Mouse (Mus musculus): ENCODE data around the gene Zcchc24. TPM values are rescaled to one million over a fixed set of nuclear protein-coding genes. Genes with fewer than 3 reads are reported as not detected.
A peak's percentile ranks its signal among the peaks of the same experiment; 100 is the strongest.

Gene Zcchc24
- polyA plus RNA-seq, 1 experiment from 2014 or later = 13.4 TPM

DNA sequence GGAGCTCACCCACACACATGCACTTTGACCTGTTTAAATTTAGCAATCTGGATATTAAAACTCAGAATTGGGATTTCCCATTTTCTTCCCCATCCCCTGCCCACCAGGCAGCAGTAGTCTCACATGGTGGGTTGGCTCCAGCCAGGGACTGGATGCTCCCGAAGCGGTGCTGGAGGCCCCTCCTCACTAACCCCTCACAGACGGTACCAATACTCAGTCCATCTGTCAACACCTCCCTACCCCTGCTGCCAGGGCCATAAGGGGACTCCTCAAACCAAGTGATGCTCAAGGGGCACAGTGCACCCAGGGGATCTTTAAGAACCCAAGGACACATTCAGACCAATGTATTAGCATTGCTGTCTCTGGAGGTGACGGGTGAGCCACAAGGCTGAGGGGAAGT is 58.2 kb downstream of the Zcchc24 start:
- no peak overlapping the region for H3K27ac ChIP-seq (ENCODE audit: low read depth, low read length)
- WGBS = 71% methylated on average over 4 of the region's 4 CpGs
- H3K4me1 ChIP-seq (replicated peaks; ENCODE audit: control insufficient read depth, insufficient read depth, low read length) = no peaks in the 10 kb centered on the region; the same call in 1 of the 2 replicates
- no peaks in the 10 kb centered on the region for H3K27me3 ChIP-seq (ENCODE audit: control insufficient read depth, insufficient read depth, low read length)
- H3K4me2 ChIP-seq (replicated peaks; ENCODE audit: low read depth, low read length) = no peak overlapping the region
- no peaks in the 10 kb centered on the region for H3K36me3 ChIP-seq (ENCODE audit: control insufficient read depth, insufficient read depth, low read length)
- H3K4me3 ChIP-seq (ENCODE audit: low read depth, low read length) = no peak overlapping the region
- no peak for DNase-seq (ENCODE audit: low spot score)
- ATAC-seq (ENCODE audit: low FRiP score) = no peak
- H3K9me3 ChIP-seq (ENCODE audit: control insufficient read depth, low read length) = no peaks in the 10 kb centered on the region
- H3K9ac ChIP-seq (ENCODE audit: low read depth, low read length) = no peak overlapping the region

DNA sequence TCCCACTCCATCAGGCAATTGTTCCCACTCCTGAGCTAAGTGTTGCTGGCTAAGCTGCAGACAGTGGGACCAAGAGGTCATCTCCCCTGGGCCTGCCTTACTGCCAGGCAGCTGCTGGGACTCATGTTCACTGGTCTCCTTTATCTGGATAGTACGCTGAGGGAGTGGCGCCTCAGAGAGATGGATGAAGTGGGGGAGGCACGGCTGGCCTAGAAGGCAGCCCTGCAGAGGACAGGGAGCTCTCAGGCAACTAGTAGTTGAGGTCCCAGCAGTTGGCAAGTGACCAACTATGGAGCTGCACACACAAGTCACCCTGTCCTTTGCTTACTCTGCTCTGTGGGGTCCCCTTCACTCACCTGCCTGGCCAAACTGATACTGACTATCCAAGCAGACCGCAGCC is 58.8 kb downstream of the Zcchc24 start:
- no peak overlapping the region for H3K27ac ChIP-seq (ENCODE audit: low read depth, low read length)
- 71% methylated on average over 4 of the region's 4 CpGs for WGBS
- H3K27me3 ChIP-seq (ENCODE audit: control insufficient read depth, insufficient read depth, low read length) = no peaks in the 10 kb centered on the region
- no peaks in the 10 kb centered on the region; the same call in 1 of the 2 replicates for H3K4me1 ChIP-seq (replicated peaks; ENCODE audit: control insufficient read depth, insufficient read depth, low read length)
- H3K9me3 ChIP-seq (ENCODE audit: control insufficient read depth, low read length) = no peaks in the 10 kb centered on the region
- ATAC-seq (ENCODE audit: low FRiP score) = no peak
- no peaks in the 10 kb centered on the region for H3K36me3 ChIP-seq (ENCODE audit: control insufficient read depth, insufficient read depth, low read length)
- DNase-seq (ENCODE audit: low spot score) = no peak
- no peak overlapping the region for H3K4me3 ChIP-seq (ENCODE audit: low read depth, low read length)
- H3K9ac ChIP-seq (ENCODE audit: low read depth, low read length) = no peak overlapping the region
- no peak overlapping the region for H3K4me2 ChIP-seq (replicated peaks; ENCODE audit: low read depth, low read length)

GRCm38 (mm10) chr14:25708917-25709316 is 59.9 kb downstream of the Zcchc24 start:
- H3K9ac ChIP-seq (ENCODE audit: low read depth, low read length) = no peak overlapping the region

DNA sequence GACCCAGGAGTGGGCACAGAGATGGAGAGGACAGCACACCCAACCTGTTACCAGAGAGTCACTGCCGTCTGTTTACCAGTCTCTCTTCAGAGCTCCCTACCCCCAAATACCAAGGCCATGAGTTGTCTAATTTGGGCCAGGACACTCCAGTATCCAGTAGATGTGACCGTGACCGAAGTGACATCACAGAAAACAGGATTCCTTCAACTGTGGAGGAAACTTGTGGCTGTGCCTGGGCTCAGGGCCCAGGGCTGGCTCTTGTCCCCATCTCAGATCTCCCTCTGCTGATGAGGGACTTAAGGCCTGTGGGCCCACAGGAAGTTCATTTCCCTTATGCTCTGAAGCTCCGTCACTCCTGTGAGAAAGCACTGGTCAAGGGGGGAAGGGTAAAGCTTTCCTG is 60.4 kb downstream of the Zcchc24 start:
- no peak overlapping the region for H3K4me3 ChIP-seq (ENCODE audit: low read depth, low read length)
- H3K27me3 ChIP-seq (ENCODE audit: control insufficient read depth, insufficient read depth, low read length) = no peaks in the 10 kb centered on the region
- H3K27ac ChIP-seq (ENCODE audit: low read depth, low read length) = no peak overlapping the region
- no peak overlapping the region for H3K9ac ChIP-seq (ENCODE audit: low read depth, low read length)
- DNase-seq (ENCODE audit: low spot score) (no peak), ATAC-seq (ENCODE audit: low FRiP score) (no peak)
- H3K9me3 ChIP-seq (ENCODE audit: control insufficient read depth, low read length) = no peaks in the 10 kb centered on the region
- 58% methylated on average over 4 of the region's 4 CpGs for WGBS
- H3K4me1 ChIP-seq (replicated peaks; ENCODE audit: control insufficient read depth, insufficient read depth, low read length) = no peaks in the 10 kb centered on the region; the same call in 1 of the 2 replicates
- H3K36me3 ChIP-seq (ENCODE audit: control insufficient read depth, insufficient read depth, low read length) = no peaks in the 10 kb centered on the region
- no peak overlapping the region for H3K4me2 ChIP-seq (replicated peaks; ENCODE audit: low read depth, low read length)

More at GRCm38 (mm10) chr14:25708917-25709316, 59.9 kb downstream of the Zcchc24 start:
- H3K4me3 ChIP-seq (ENCODE audit: low read depth, low read length) = no peak overlapping the region
- ATAC-seq (ENCODE audit: low FRiP score) (no peak), DNase-seq (ENCODE audit: low spot score) (no peak)
- H3K4me2 ChIP-seq (replicated peaks; ENCODE audit: low read depth, low read length) = no peak overlapping the region
- no peaks in the 10 kb centered on the region; the same call in 1 of the 2 replicates for H3K4me1 ChIP-seq (replicated peaks; ENCODE audit: control insufficient read depth, insufficient read depth, low read length)
- no peak overlapping the region for H3K27ac ChIP-seq (ENCODE audit: low read depth, low read length)
- H3K36me3 ChIP-seq (ENCODE audit: control insufficient read depth, insufficient read depth, low read length) = no peaks in the 10 kb centered on the region
- no peaks in the 10 kb centered on the region for H3K9me3 ChIP-seq (ENCODE audit: control insufficient read depth, low read length)
- no peaks in the 10 kb centered on the region for H3K27me3 ChIP-seq (ENCODE audit: control insufficient read depth, insufficient read depth, low read length)
- 77% methylated on average over 2 of the region's 2 CpGs for WGBS

DNA sequence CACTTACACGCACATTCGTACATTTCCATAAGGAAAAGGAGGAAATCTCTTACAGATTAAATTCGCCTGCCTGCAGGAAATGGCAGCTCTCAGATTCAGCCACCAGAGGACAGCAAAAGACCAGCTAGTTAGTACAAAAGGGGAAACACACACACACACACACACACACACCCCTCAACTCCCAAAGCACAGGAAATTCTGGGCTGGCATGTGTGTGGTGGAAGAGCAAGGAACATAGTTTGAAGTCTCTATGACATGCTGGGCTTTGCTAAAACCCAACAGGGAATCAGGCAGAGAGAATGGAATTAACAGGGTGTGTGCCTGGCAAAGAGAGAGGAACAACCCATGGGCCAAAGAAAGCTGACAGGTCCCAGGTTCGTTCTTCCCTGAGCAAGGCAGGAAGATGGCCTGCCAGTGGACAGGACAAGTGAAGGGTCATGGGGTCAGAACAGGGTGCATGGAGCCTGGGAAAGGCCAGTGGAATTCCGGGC is 61.1 kb downstream of the Zcchc24 start:
- H3K36me3 ChIP-seq (ENCODE audit: control insufficient read depth, insufficient read depth, low read length) = no peaks in the 10 kb centered on the region
- H3K9me3 ChIP-seq (ENCODE audit: control insufficient read depth, low read length) = no peaks in the 10 kb centered on the region
- no peak overlapping the region for H3K9ac ChIP-seq (ENCODE audit: low read depth, low read length)
- H3K4me1 ChIP-seq (replicated peaks; ENCODE audit: control insufficient read depth, insufficient read depth, low read length) = no peaks in the 10 kb centered on the region; the same call in 1 of the 2 replicates
- H3K4me3 ChIP-seq (ENCODE audit: low read depth, low read length) = no peak overlapping the region
- H3K4me2 ChIP-seq (replicated peaks; ENCODE audit: low read depth, low read length) = no peak overlapping the region
- no peak overlapping the region for H3K27ac ChIP-seq (ENCODE audit: low read depth, low read length)
- DNase-seq (ENCODE audit: low spot score) (peak; percentile 59), ATAC-seq (ENCODE audit: low FRiP score) (no peak)
- H3K27me3 ChIP-seq (ENCODE audit: control insufficient read depth, insufficient read depth, low read length) = no peaks in the 10 kb centered on the region
- 70% methylated on average over 5 of the region's 5 CpGs for WGBS

DNA sequence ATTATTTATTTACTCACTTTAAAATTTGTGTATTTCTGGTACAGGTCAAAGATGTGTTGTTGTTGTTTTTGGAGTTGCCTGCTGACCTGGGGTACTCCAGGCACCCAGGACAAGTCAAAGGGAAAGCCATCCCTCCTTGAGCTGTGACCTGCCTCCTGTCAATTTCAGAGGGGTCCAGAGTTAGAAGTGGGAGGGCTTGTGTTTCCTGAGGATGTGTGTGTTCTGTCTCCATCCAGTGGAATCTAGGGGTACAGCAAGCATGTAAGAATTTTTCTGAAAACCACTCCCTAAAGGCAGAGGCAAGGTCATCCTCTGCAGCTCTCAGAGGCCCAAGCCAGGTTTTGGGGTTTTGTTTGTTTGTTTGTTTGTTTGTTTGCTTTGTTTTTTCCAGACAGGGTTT is 66.9 kb downstream of the Zcchc24 start:
- Histone ChIP-seq H3K27me3 (ENCODE audit: control insufficient read depth, insufficient read depth, low read length) (no peaks in the 10 kb centered on the region), H3K4me1 (replicated peaks; ENCODE audit: control insufficient read depth, insufficient read depth, low read length) (no peaks in the 10 kb centered on the region), H3K4me2 (replicated peaks; ENCODE audit: low read depth, low read length) (no peak overlapping the region), H3K36me3 (ENCODE audit: control insufficient read depth, insufficient read depth, low read length) (peaks cover 2% of the 10 kb centered on the region; the same call in 1 of the 2 replicates), H3K27ac (ENCODE audit: low read depth, low read length) (no peak overlapping the region), H3K4me3 (ENCODE audit: low read depth, low read length) (no peak overlapping the region), H3K9me3 (ENCODE audit: control insufficient read depth, low read length) (no peaks in the 10 kb centered on the region), H3K9ac (ENCODE audit: low read depth, low read length) (no peak overlapping the region)
- peak; percentile 66 for DNase-seq (ENCODE audit: low spot score)
- 0 out of 2 replicates have a peak, but pooled peaks have one; percentile 49 for ATAC-seq (ENCODE audit: low FRiP score)

DNA sequence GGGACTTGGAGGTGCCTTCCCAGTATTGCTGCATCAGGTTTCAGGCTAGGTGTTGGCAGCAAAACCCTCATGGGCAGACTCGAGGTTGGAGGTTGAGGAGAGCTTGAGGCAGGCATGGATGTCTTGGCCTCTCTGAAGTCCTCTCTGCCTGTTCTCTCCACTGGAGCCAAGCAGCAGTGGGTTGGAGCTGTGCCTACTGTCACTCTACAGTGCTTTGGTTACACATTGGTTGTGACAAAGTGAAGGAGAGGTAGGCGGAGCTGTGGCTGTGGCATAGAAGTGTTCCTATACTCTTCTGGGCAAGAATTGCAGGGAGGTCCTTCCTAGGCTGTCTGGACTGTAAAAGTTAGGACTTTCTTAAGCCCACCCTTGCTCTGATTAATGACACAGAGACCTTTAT is 72.5 kb downstream of the Zcchc24 start:
- ATAC-seq (ENCODE audit: low FRiP score) (no peak), DNase-seq (ENCODE audit: low spot score) (no peak)
- Histone ChIP-seq H3K27me3 (ENCODE audit: control insufficient read depth, insufficient read depth, low read length) (no peaks in the 10 kb centered on the region), H3K4me1 (replicated peaks; ENCODE audit: control insufficient read depth, insufficient read depth, low read length) (peaks cover 6% of the 10 kb centered on the region; the same call in 1 of the 2 replicates), H3K9ac (ENCODE audit: low read depth, low read length) (no peak overlapping the region), H3K4me2 (replicated peaks; ENCODE audit: low read depth, low read length) (no peak overlapping the region), H3K4me3 (ENCODE audit: low read depth, low read length) (no peak overlapping the region), H3K36me3 (ENCODE audit: control insufficient read depth, insufficient read depth, low read length) (peaks cover 2% of the 10 kb centered on the region; the same call in 1 of the 2 replicates), H3K27ac (ENCODE audit: low read depth, low read length) (no peak overlapping the region), H3K9me3 (ENCODE audit: control insufficient read depth, low read length) (no peaks in the 10 kb centered on the region)
- WGBS = 75% methylated on average over 2 of the region's 2 CpGs

DNA sequence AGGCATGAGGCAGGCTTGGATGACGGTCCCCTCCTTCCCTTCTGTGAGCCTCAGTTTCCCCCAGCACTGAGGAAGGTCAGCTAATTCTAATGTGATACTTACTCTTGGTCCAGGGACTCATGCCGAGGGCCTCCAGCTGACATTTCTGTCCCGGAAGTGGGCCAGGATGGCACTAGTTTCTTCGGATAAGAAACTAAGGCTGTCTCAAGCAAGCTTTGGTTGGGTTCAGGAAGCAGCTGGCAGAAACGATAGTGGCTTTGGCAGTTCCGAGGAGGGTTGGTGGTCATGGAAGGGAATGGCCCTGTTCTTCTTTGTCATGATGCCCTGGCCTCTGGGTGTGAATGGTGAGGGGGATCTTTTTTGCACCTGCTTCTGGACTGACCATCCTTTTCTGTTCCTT is 73.8 kb downstream of the Zcchc24 start:
- H3K4me1 ChIP-seq (replicated peaks; ENCODE audit: control insufficient read depth, insufficient read depth, low read length) = peaks cover 6% of the 10 kb centered on the region; the same call in 1 of the 2 replicates
- no peak overlapping the region for H3K27ac ChIP-seq (ENCODE audit: low read depth, low read length)
- H3K27me3 ChIP-seq (ENCODE audit: control insufficient read depth, insufficient read depth, low read length) = no peaks in the 10 kb centered on the region
- 77% methylated on average over 6 of the region's 6 CpGs for WGBS
- peak overlapping the region; percentile 77; the same call in 1 of the 2 replicates for H3K9ac ChIP-seq (ENCODE audit: low read depth, low read length)
- H3K4me2 ChIP-seq (replicated peaks; ENCODE audit: low read depth, low read length) = peak overlapping the region; percentile 94
- DNase-seq (ENCODE audit: low spot score) (no peak), ATAC-seq (ENCODE audit: low FRiP score) (no peak)
- H3K36me3 ChIP-seq (ENCODE audit: control insufficient read depth, insufficient read depth, low read length) = peaks cover 2% of the 10 kb centered on the region; the same call in 1 of the 2 replicates
- no peaks in the 10 kb centered on the region for H3K9me3 ChIP-seq (ENCODE audit: control insufficient read depth, low read length)
- H3K4me3 ChIP-seq (ENCODE audit: low read depth, low read length) = peak overlapping the region; percentile 88

DNA sequence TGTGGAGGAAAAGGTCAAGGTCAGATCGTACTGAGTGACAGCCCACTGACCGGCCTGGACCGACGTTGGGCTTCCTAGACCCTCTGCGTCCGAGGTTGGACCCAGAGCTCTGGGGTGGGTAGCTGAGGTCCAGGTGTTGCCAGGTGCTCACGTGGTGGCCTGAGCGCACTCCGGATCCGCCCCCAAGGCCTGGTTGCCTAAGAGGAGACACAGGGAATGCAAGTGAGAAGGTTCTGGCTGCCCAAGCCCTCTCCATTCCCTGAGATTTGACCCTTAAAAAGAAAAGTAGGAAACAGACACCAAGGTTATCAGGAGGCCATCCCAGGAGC is 74.3 kb downstream of the Zcchc24 start:
- peak; percentile 36 for DNase-seq (ENCODE audit: low spot score)
- no peaks in the 10 kb centered on the region for H3K27me3 ChIP-seq (ENCODE audit: control insufficient read depth, insufficient read depth, low read length)
- WGBS = 2% methylated on average over 10 of the region's 10 CpGs

More for the DNA sequence above, 74.3 kb downstream of the Zcchc24 start:
- H3K27ac ChIP-seq (ENCODE audit: low read depth, low read length) = no peak overlapping the region
- ATAC-seq (ENCODE audit: low FRiP score) = peak; percentile 60
- H3K9me3 ChIP-seq (ENCODE audit: control insufficient read depth, low read length) = no peaks in the 10 kb centered on the region
- peaks cover 2% of the 10 kb centered on the region; the same call in 1 of the 2 replicates for H3K36me3 ChIP-seq (ENCODE audit: control insufficient read depth, insufficient read depth, low read length)
- H3K4me2 ChIP-seq (replicated peaks; ENCODE audit: low read depth, low read length) = peak overlapping the region; percentile 94
- H3K9ac ChIP-seq (ENCODE audit: low read depth, low read length) = peak overlapping the region; percentile 77
- peak overlapping the region; percentile 88 for H3K4me3 ChIP-seq (ENCODE audit: low read depth, low read length)
- peaks cover 6% of the 10 kb centered on the region; the same call in 1 of the 2 replicates for H3K4me1 ChIP-seq (replicated peaks; ENCODE audit: control insufficient read depth, insufficient read depth, low read length)

Data from hindbrain, embryonic 11.5 days (tissue).